Mouse (Mus musculus): ENCODE results near the gene Myo15.
A peak's percentile ranks its signal among the peaks of the same experiment; 100 is the strongest.
"Not testable (repeated sequence)": the region's sequence is repeated elsewhere in the genome, so short reads cannot be mapped to it uniquely, and the experiment has no call there.

Gene Myo15

DNA sequence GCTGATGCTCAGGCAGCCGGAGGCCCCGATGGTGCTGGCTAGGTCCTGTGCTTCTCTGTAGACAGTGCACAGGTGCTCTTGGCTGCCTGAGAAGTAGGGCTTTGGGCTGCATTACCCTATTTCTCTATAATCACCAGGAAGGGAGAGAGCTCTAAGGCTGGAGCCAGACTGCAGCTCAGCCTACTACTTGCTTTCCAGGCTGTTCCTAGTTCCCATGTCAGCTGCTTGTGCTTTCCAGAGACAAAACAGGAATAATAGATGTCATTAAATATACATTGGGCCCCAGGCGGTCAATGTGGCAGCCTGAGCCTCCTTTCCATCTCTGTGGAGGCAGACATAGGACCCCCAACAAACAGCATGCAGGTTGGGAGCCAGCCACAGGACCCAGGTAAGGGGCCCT is at the start of gene Myo15:
Gene Myo15 (plus strand): TSS at position 301 of the 400 bp plus-strand sequence.
- DNase-seq (ENCODE audit: inconsistent ontology term) = no peak

DNA sequence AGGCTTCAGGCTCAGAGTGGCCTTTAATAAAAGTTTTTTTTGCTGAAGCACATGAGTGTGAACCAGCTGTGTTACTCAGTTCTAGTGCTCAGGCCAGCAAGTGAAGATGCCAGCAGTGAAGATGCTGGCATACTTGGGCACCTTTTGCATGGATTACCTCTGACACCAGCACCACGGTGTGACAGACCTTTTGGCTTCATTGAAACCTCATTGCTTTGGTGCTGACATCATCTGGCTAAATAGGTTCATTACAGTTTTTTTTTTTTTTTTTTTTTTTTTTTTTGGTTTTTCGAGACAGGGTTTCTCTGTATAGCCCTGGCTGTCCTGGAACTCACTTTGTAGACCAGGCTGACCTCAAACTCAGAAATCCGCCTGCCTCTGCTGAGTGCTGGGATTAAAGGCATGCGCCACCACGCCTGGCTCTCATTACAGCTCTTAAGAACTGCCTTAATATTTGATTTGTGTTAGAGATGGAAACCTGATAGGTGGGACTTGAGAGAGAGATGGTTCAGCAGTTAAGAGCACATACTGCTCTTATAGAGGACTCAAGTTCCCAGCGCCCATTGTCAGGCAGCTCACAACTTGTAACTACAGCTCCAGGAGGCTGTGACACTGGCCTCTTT is 47.0 kb upstream of the Myo15 start:
- no peak for DNase-seq (ENCODE audit: inconsistent ontology term)

DNA sequence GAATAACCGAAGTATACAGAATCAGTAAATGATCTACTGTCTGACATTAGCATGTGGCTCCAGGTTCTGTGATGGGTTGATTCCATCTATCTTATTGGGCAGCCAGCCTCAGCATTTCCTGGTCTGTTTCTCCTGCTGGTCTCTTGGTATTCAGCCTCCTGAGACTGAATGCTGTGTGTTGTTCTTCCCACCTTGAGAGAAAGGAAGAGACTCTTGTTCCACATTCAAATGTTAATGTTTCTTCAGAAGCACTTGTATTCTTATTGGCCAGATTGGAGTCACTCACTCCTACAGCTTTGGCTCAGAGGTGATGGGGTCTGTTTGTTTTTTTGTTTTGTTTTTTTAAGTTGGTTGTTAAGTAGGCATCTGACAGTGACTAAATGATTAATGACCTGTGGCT is 46.1 kb upstream of the Myo15 start:
- no peak for DNase-seq (ENCODE audit: inconsistent ontology term)

DNA sequence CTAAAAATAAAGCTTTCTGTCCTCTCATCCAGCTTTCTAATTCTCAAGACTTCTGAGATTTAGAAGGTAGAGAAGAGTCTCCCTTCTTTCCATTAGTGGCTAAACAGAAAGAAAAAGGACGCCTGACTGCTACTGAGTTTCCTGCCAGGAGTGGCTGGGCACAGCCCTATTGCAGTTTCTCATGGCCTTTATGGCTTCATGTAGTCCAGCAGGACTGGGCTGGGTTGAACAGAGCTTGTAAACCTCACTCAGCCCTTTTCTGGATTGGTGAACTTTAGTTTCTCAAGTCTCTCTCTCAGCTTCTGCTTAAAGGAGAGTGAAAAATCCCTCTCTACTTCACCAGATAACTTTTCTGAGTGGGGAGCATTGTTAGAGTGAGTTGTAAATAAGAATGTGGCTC is 42.7 kb upstream of the Myo15 start:
- DNase-seq (ENCODE audit: inconsistent ontology term) = no peak

DNA sequence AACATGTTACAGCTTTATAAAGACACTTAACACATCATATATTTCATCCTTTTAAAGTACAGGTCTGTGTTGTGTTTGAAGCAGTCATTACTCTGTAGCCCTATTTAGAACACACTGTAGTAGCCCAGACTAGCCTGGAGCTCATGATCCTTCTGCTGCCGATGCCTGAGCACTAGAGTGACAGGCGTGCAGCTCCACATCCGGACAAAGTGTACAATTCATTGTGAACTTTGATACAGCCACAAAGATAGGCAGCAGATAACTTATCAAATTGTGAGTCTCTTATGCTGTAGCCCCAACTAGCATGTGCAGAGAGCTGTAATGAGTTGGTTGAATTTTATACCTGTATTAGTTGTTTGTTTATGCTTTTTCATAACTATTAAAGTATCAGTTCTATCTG is 41.5 kb upstream of the Myo15 start:
- no peak for DNase-seq (ENCODE audit: inconsistent ontology term)

DNA sequence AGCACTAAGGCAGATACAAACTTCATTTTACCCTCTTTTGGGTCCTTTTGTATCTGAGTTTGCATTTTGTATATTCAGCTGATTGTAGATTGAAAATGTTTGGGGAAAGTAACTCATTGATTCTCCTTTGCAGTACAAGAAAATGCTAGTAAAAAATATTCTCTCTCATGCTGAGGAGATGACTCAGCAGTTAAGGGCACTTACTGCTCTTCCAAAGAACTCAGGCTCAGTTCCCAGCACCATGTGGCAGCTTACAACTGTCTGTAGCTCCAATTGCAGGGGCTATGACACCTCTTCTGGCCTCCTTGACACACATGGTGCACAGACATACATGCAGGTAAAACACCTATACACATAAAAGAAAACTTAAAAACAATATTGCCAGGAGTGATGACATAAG is 35.6 kb upstream of the Myo15 start:
- no peak for DNase-seq (ENCODE audit: inconsistent ontology term)

DNA sequence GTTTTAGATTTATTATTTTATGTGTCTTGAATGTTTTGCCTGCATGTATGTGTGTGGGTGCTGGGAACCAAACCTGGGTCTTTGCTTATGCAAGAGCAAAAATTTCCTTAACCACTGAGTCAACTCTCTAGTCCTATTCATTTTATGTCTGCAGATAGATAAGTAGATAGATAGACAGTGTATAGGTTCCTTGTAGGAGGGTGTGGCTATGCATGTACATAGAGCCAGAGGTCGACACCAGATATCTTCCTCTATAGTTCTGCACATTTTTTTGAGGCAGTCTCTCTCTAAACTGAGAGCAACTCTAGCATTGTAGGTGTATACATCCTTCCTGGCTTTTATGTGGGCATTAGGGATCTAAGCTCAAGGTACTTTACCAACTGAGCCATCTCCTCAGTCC is 34.0 kb upstream of the Myo15 start:
- DNase-seq (ENCODE audit: inconsistent ontology term) = no peak

DNA sequence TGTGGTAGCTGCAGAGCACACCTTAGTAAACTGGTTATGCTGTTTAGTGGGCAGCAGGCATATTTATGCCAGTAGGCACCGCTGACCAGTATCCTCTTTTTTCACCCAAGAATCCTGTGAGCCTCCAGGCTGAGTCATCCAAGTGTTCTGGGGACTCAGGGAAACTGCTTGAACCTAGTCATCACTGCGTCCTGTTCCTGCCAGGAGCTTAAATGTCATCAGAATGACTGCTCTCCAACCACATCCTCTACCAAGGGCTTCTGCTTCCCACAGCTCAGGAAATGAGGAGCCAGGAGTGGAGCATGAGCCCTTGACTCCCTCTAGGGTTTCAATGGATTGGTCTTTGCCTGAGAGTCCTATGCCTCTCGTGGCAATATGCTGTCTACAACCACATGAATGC is 32.5 kb upstream of the Myo15 start:
- peak; percentile 62 for DNase-seq (ENCODE audit: inconsistent ontology term)

DNA sequence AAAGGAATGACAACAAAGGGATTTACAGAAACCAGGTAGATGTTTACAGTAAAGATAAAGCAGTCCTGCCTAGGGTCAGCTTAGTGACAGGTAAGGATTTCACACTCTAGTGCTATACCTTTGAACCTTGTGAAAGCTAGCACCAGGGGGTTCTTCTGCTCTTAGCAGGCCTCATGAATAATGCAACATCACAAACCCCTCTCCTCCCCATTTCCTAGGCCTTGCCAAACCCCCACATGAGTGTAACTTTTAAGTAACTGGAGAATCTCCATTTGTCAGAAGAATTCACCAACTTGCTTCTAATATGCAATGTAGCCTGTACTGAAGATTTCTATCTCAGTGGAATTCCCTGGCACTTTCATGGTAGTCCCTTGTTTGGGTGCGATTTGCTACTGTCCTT is 29.5 kb upstream of the Myo15 start:
- not testable (repeated sequence) for DNase-seq (ENCODE audit: inconsistent ontology term)

DNA sequence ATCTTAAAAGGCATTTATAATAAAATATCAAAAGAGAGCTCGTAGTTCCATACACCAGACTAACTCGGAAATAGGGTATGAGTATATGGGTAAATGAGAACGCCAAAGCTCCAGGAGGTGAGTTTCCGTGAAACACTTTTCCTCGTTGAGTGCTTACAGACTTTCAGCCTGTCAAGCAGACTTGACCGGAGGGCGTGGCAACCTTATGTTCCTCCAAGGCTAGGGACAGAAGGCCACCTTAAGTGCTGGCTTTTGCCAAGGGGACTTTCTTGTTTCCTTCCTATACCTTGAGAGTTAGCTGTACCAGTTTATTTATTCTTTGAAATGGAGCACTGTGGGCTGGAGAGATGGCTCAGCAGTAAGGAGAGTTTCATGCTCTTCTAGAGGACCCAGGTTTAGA is 29.0 kb upstream of the Myo15 start:
- no peak for DNase-seq (ENCODE audit: inconsistent ontology term)

DNA sequence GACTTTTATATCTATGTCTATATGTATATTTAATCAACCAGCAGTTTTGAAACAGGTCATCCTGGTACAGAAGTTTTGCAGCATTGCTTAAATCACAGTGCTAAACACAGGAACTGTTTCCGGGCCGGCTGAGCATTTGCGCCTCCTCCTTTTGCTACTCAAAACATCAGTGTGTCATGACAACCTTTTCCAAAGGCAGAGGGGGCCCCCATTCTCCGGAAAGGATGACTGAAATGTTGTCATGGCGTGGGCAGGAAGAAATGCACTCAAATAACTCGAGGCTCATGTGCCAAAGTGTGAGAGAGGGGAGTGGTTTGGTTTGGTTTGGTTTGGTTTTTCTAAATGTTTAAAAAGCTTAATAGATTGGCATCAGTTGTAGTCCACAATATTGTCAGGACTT is 26.2 kb upstream of the Myo15 start:
- DNase-seq (ENCODE audit: inconsistent ontology term) = no peak

DNA sequence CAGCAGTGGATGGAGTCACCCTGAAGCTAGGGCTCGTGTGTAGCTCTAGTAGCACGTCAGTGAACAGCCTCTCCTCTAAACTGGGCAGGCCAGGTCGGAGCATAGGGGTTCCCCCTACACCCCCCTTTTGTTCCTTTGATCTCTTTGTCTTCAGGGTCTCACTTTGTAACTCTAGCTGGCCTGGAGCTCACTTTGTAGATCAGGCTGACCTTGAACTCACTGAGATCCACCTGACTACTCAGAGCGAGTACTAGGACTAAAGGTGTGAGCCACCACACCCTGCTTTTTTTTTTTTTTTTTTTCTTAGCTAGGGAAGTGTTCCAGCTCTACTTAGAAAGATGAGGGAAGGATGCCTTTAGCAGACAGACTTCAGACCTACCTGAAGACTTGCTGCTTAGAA is 25.1 kb upstream of the Myo15 start:
- no peak for DNase-seq (ENCODE audit: inconsistent ontology term)

DNA sequence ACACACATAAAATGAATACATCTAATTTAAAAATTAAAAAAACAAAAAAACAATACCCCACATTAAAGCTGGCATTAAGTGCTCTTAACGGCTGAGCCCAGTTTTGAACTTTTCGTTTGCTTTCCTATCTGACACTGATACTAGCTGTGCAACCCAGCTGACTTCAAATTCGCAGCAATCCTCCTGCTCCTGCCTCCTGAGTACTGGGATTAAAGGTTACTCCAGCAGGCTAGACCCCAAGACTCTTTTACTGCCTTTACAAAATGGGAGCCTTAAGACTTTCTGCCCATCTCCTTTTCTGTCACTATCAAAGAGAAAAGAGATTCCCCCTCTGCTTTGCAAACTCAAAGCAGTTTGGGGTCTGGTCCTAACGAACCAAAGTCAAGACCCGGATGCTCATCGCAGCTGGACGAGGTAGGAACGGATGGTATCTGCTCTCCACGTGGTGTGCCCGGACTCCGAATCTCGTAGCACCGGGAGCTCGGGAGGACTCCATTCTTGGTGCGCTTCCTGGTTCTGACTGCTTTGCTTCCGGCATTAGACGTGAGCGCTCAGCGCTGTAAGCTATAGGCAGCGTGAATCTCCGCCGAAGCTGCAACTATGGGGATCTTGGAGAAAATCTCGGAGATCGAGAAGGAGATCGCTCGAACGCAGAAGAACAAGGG is 14.9 kb upstream of the Myo15 start, which contains the start of gene Drg2:
Gene Drg2 (plus strand): TSS at position 512 of the 665 bp plus-strand sequence.
- peak; percentile 89 for DNase-seq (ENCODE audit: inconsistent ontology term)

DNA sequence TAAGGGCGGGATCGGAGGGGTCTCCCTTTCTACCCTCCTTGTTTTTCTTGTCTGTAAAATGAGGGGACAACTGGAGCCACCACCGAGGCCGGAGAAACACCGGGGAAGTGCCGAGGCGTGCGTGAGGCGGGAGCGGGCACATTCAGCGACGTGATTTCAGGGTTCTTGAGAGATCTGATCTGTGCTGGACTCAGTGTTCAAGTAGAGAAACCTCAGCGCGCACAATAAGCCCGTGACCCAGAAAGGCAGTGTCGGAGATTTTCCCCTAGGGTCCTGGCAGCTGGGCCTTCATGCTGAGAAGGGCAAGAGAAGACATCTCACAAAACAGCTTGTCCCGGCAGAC is 14.4 kb upstream of the Myo15 start:
- DNase-seq (ENCODE audit: inconsistent ontology term) = no peak

DNA sequence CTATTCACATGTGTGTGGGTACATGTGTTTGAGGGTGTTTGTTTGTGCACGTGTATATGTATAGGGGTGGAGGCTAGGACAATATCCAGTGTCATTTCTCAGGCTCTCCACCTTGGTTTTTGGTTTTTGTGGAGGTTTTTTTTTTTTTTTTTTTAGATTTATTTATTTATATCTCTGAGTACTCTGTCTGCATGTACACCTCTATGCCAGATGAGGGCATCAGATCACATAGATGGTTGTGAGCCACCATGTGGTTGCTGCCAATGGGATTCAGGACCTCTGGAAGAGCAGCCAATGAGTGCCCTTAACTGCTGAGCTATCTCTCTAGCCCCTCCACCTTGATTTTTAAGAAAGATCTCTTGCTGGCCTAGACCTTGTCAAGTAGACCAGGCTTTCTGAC is 11.2 kb upstream of the Myo15 start:
- DNase-seq (ENCODE audit: inconsistent ontology term) = peak; percentile 3

DNA sequence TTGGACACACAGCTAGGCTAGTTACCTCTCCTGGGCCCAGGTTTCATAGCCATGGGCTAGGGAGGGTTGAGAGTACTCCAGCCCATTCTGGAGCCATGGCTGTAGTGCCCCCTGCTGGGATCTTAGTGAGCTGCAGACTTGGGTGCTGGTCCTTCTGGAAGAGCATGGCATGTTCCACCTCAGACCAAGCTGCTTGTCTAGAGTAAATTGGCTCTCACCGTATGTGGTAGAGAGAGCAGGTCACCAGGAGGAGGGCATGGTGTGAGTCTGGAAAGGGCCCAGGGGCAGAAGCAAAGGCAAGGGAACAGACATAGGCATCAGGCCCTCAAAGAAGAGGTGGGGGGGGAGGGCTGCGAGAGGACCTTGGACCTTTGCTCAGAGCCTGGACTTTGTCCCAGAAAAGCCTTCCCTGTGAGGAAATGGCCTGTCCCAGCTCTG is 3.2 kb upstream of the Myo15 start:
- no peak for DNase-seq (ENCODE audit: inconsistent ontology term)

DNA sequence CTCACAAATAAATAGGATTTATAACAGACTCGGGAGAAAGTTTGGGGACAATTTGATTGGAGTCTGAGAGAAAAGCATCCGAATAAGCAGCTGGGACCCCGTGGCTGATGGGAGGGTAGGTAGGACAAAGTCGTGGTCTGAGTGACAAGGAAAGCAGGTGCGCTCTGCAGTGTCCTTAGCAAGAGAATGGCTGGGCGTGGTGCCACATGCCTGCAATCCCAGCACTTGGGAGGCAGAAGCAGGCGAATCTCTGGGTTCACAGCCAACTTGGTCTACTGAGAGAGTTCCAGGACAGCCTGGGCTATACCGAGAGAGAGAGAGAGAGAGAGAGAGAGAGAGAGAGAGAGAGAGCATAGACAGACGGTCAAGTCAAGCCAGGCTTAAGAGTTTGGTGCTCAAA is 1.6 kb downstream of the Myo15 start:
- no peak for DNase-seq (ENCODE audit: inconsistent ontology term)

DNA sequence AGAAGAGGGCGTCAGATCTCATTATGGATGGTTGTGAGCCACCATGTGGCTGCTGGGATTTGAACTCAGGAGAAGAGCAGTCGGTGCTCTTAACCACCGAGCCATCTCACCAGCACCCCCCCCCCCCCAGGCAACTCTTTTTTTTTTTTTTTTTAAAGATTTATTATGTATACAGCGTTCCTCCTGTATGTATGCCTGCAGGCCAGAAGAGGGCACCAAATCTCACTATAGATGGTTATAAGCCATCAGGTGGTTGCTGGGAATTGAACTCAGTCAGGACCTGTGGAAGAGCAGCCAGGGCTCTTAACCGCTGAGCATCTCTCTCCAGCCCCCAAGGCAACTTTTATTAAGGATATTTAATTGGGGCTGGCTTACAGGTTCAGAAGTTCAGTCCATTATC is 5.4 kb downstream of the Myo15 start:
- DNase-seq (ENCODE audit: inconsistent ontology term) = no peak

DNA sequence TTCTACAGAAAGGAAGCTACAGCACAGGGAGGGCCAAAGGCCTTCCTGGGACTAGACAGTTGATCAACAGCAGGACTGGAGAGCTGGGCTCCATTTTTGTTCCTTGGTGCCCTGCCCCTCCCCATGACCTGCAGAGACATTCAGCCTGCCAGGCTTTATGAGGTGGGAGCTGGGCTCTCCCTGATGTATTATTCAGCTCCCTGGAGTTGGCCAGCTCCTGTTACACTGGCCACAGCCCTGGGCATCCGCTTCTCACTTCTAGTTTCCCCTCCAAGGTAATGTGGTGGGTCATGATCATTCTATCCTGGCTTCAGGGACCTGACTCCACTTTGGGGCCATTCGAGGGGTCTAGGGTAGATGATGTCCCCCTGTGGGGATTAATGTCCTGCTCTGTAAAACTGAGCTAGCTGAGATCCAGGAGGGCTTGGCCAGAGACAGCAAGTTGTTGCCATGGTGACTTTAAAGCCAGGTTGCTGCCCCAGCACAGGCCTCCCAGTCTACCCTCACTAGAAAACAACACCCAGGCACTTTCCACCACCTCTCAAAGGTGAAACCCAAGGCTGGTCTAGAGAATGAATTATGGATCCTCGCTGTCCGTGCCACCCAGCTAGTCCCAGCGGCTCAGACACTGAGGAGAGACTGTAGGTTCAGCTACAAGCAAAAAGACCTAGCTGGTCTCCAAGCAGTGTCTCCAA is 6.7 kb downstream of the Myo15 start:
- DNase-seq (ENCODE audit: inconsistent ontology term) = no peak

DNA sequence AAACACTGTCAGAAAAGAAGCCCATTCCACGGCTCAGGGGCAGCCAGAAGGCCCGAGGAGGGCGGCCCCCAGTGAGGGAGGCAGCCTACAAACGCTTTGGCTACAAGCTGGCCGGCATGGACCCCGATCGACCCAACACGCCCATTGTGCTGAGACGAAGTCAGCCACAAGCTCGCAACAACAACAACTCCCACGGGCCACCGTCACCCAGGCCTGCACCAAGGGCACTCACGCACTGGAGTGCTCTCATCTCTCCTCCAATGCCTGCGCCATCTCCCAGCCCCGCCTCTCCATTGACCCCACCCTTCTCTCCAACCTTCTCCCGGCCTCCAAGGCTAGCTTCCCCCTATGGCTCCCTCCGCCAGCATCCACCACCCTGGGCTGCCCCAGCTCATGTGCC is 9.0 kb downstream of the Myo15 start:
- DNase-seq (ENCODE audit: inconsistent ontology term) = no peak

DNA sequence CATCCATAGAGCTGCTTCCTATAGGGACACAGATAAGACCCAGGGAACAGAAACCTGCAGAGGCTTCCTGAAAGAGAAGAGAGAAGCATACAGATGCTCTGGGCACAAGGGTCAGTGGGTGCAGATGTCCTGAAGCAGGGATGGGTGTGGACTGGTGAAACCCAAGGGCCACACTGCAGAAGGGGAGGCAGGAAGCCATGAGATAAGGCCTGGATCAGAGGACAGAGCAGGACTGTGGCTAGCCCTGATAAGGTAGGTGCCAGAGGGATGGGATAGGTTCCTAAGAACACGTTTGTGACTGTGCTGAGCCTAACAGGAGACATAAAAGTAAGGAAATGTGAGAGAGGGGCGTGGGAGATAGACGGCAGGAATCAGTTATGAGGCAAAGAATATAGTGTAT is 17.1 kb downstream of the Myo15 start:
- no peak for DNase-seq (ENCODE audit: inconsistent ontology term)

DNA sequence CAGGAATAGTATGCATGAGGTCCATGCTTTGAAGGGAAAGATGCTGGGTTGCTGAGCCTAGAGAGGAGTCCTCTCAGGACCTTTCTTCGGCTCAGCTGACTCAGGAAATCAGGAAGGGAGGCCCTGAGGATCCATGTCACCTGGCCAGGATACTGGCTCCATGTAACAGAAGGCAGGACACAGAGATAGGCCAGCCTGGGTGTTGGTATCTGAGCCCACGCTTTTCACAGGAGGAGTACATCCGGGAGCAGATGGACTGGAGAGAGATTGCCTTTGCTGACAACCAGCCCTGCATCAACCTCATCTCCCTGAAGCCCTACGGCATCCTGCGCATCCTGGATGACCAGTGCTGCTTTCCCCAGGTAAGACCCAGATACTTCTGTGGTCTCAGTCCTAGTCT is 23.6 kb downstream of the Myo15 start:
- no peak for DNase-seq (ENCODE audit: inconsistent ontology term)

DNA sequence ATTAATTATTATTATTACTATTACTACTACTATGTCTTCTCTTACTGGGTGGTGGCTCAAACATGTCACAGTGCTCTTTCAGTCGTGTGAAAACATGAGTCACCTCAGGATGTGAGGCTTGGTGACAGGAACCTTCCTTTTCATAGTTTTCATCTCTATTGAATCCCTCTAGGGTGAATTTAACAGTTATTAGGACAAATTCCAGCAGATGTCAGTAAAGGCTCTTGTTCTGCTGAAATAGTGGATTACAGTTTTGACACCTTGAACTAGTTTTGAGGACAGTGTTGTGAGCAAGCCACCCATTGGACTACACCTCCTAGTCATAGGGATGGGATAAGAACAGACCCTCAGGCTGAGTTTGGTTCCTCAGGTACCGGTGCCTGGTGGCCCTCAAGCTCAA is 26.6 kb downstream of the Myo15 start:
- peak; percentile 11 for DNase-seq (ENCODE audit: inconsistent ontology term)
